Mouse (Mus musculus) forebrain, embryonic 12.5 days (tissue): ENCODE data around the gene Olfr487. TPM values are rescaled to one million over a fixed set of nuclear protein-coding genes. Genes with fewer than 3 reads are reported as not detected.

Source experiments
- polyA plus RNA-seq: library from polyadenylated mRNA; unstranded; fragments of >200 nt; fragmentation: Nextera tagmentation; extraction: Ambion mirVana; gene quantifications from 2 replicates; pipeline ENCODE4 v1.2.1, GENCODE M21; 2016

Olfr487 gene
- polyA plus RNA-seq, 1 experiment from 2014 or later = not detected

Other genes with a start within 250 kb of the Olfr487 start
- not detected in 2 replicates for gene Olfr476, start 249.8 kb downstream of the Olfr487 start, polyA plus RNA-seq
- not detected in 2 replicates for gene Olfr477, start 227.9 kb downstream of the Olfr487 start, polyA plus RNA-seq
- not detected in 2 replicates for gene Olfr478, start 180.6 kb downstream of the Olfr487 start, polyA plus RNA-seq
- not detected in 2 replicates for gene Olfr479, start 163.9 kb downstream of the Olfr487 start, polyA plus RNA-seq
- not detected in 2 replicates for gene Olfr480, start 147.3 kb downstream of the Olfr487 start, polyA plus RNA-seq
- gene Olfr481, start 134.8 kb downstream of the Olfr487 start, polyA plus RNA-seq = not detected in 2 replicates
- gene Olfr482, start 117.0 kb downstream of the Olfr487 start, polyA plus RNA-seq = 0.10 TPM in 1 of 2 replicates, not detected in the other
- gene Olfr483, start 113.8 kb downstream of the Olfr487 start, polyA plus RNA-seq = not detected in 2 replicates
- not detected in 2 replicates for gene Olfr484, start 87.2 kb downstream of the Olfr487 start, polyA plus RNA-seq
- gene Olfr485, start 54.8 kb downstream of the Olfr487 start, polyA plus RNA-seq = not detected in 2 replicates
- gene Olfr486, start 41.9 kb downstream of the Olfr487 start, polyA plus RNA-seq = not detected in 2 replicates
- 0.06 TPM in 1 of 2 replicates, not detected in the other for gene Olfr488, start 43.7 kb upstream of the Olfr487 start, polyA plus RNA-seq
- not detected in 2 replicates for gene Olfr490, start 74.3 kb upstream of the Olfr487 start, polyA plus RNA-seq
- gene Olfr491, start 98.8 kb upstream of the Olfr487 start, polyA plus RNA-seq = not detected in 2 replicates
- not detected in 2 replicates for gene Olfr492, start 109.0 kb upstream of the Olfr487 start, polyA plus RNA-seq
- gene Olfr493, start 132.3 kb upstream of the Olfr487 start, polyA plus RNA-seq = not detected in 2 replicates
- not detected in 2 replicates for gene Olfr494, start 150.7 kb upstream of the Olfr487 start, polyA plus RNA-seq
- gene Olfr495, start 178.5 kb upstream of the Olfr487 start, polyA plus RNA-seq = not detected in 2 replicates
- not detected in 2 replicates for gene Olfr497, start 205.8 kb upstream of the Olfr487 start, polyA plus RNA-seq